In the genomic region with DNA sequence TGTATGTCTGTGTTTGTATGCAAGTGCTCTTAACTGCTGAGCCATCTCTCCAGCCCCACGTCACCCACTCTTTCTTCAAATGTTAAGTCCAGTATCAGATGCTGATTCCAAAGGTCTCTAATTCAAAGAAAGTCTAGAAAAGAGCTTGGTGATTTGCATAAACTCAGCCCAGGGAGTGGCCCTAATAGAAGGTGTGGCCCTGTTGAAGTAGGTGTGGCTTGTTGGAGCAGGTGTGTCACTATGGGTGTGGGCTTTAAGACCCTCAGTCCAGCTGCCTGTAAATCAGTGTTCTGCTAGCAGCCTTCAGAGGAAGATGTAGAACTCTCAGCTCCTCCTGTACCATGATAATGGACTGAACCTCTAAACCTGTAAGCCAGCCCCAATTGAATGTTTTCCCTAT, we compare ENCODE assay signal across 15 mouse cellular contexts. TPM values are rescaled to one million over a fixed set of nuclear protein-coding genes. Genes with fewer than 3 reads are reported as not detected.
"Had no signal": no experiment of that assay in that cellular context is flagged by ENCODE, and none has a peak within 500 bp of the region (broad histone marks: within the 10 kb centered on the region; RNA-seq: fewer than 3 reads in every experiment).

No protein-coding gene starts in this region.

- H3K27me3 ChIP-seq: midbrain, embryonic 12.5 days; midbrain, embryonic 15.5 days; neural tube, embryonic 12.5 days; stomach, embryonic 15.5 days had no signal

- H3K9ac ChIP-seq: lung, embryonic 14.5 days; midbrain, embryonic 12.5 days; midbrain, embryonic 15.5 days; neural tube, embryonic 12.5 days; stomach, embryonic 15.5 days had no signal

- H3K36me3 ChIP-seq: midbrain, embryonic 10.5 days; midbrain, embryonic 12.5 days; midbrain, embryonic 15.5 days; neural tube, embryonic 12.5 days; stomach, embryonic 15.5 days had no signal

- H3K4me3 ChIP-seq: midbrain, embryonic 10.5 days; midbrain, embryonic 12.5 days; midbrain, embryonic 15.5 days; neural tube, embryonic 12.5 days; stomach, embryonic 15.5 days had no signal

- ATAC-seq: midbrain, embryonic 15.5 days had no signal

- H3K27ac ChIP-seq: midbrain, embryonic 10.5 days; midbrain, embryonic 12.5 days; midbrain, embryonic 15.5 days; neural tube, embryonic 12.5 days; stomach, embryonic 15.5 days; stomach, postnatal 0 days had no signal

- H3K9me3 ChIP-seq: midbrain, embryonic 10.5 days; midbrain, embryonic 12.5 days; midbrain, embryonic 15.5 days; neural tube, embryonic 12.5 days; stomach, embryonic 15.5 days had no signal

- DNase-seq: lung, adult 18-20 months; lung, embryonic 14.5 days; lung, postnatal 10 days; lung, postnatal 4 days; right cerebral cortex, postnatal 14 days; thymus, adult 2 months; thymus, postnatal 25 days; thymus, postnatal 4 days had no signal

- H3K4me2 ChIP-seq: lung, embryonic 14.5 days; midbrain, embryonic 12.5 days; midbrain, embryonic 15.5 days; neural tube, embryonic 12.5 days; stomach, embryonic 15.5 days had no signal

- H3K4me1 ChIP-seq: midbrain, embryonic 10.5 days; midbrain, embryonic 12.5 days; midbrain, embryonic 15.5 days; neural tube, embryonic 12.5 days; stomach, embryonic 15.5 days had no signal

RNA-seq across cellular contexts. Expression of gene Uchl4, which starts 32.2 kb away (rescaled TPM):
- polyA plus RNA-seq: spleen, adult 2 months; thymus, adult 2 months had no signal
